9 mouse cellular contexts compared by ENCODE assay signal in genomic region chr1:189761581-189762021, GRCm38 (mm10). TPM values are rescaled to one million over a fixed set of nuclear protein-coding genes. Genes with fewer than 3 reads are reported as not detected.
DNase-seq lines count a peak whose midpoint lies in the region; TF ChIP-seq lines count a peak whose summit lies in the region.
"Had no signal": no experiment of that assay in that cellular context is flagged by ENCODE, and none has a peak within 500 bp of the region (broad histone marks: within the 10 kb centered on the region; RNA-seq: fewer than 3 reads in every experiment).

No protein-coding gene starts in this region.

- no peak for TF ChIP-seq CTCF in brain, embryonic 14.5 days (IDR thresholded peaks at IDR 0.05; ENCODE audit: borderline replicate concordance, extremely low read depth, insufficient read depth, insufficient read length)

- peak; percentile 39 for DNase-seq in adrenal gland, adult 8-10 months
- no peak for DNase-seq in adrenal gland, adult 18-20 months (ENCODE audit: low spot score in 2 of 2)
- DNase-seq in 3T3-L1 (ENCODE audit: low read depth, low spot score): peak; percentile 59
- peak; percentile 23 for DNase-seq in brain, embryonic 14.5 days (ENCODE audit: low read depth)
- DNase-seq in kidney, postnatal 14 days: peak; percentile 88
- no peak for DNase-seq in gastrocnemius, adult 18-20 months (ENCODE audit: low spot score)
- no peak for DNase-seq in spleen, postnatal 36 days (ENCODE audit: low spot score in 2 of 2)
- no peak for DNase-seq in heart, adult 11 months
- DNase-seq: B cell, adult 2 months had no signal

- no peak for TF ChIP-seq POLR2A in brain, embryonic 14.5 days (IDR thresholded peaks at IDR 0.05; ENCODE audit: borderline replicate concordance, extremely low read depth, insufficient read depth, insufficient read length, poor library complexity, severe bottlenecking)

RNA-seq across cellular contexts. Expression of gene Ptpn14, which starts 33.5 kb away (rescaled TPM):
- total RNA-seq in adrenal gland, adult 8-10 months (2022): 10 to 100 TPM; 10.8 to 21.8 (median 17.9) TPM
- 10 to 100 TPM; 13.5 to 19.8 TPM for total RNA-seq in adrenal gland, adult 18-20 months (2021)
- 2.4 and 4.9 TPM in 2 replicates for polyA plus RNA-seq in brain, embryonic 14.5 days (2012; rRNA removed)
- 10 to 100 TPM; 14.5 to 15.0 TPM for total RNA-seq in gastrocnemius, adult 18-20 months (2021)

Comparison
In these comparisons a context has a peak if more than half of its experiments do, and no peak if none do; other contexts are left out.
1. DNase-seq: peak in adrenal gland, adult 8-10 months (single experiment), 3T3-L1 (single experiment), brain, embryonic 14.5 days (single experiment) and kidney, postnatal 14 days (single experiment); none in adrenal gland, adult 18-20 months (0 of 2), gastrocnemius, adult 18-20 months (single experiment), spleen, postnatal 36 days (0 of 2) and heart, adult 11 months (single experiment).